Mouse (Mus musculus) spleen, adult 2 months (tissue): ENCODE measurements around the gene Galk1. TPM values are rescaled to one million over a fixed set of nuclear protein-coding genes. Genes with fewer than 3 reads are reported as not detected.

Experiments used
- DNase-seq, 2 experiments: peaks; one replicate each; pipeline versions ENCODE4 v3.0.0 to v3.0.0-alpha.2; 2012 to 2021; ENCODE audit warnings: low spot score in 2 of 2, low read depth in 1 of 2
- H3K27ac ChIP-seq: fragments of 200-500 bp; 2 replicates; pipeline ENCODE4 v1.5.1; 2012; ENCODE audit warnings: low read length, inconsistent platforms; ENCODE audit not compliant: insufficient read depth
- H3K27me3 ChIP-seq: fragments of 200-500 bp; 2 replicates; pipeline ENCODE4 v1.6.1; 2012; ENCODE audit warnings: mild to moderate bottlenecking, moderate library complexity, low read length, inconsistent platforms; ENCODE audit not compliant: control insufficient read depth, insufficient read depth
- H3K36me3 ChIP-seq: fragments of 200-500 bp; 2 replicates; pipeline ENCODE4 v1.6.1; 2012; ENCODE audit warnings: mild to moderate bottlenecking, low read length, inconsistent platforms; ENCODE audit not compliant: control insufficient read depth, insufficient read depth
- H3K4me1 ChIP-seq: fragments of 200-500 bp; 2 replicates; pipeline ENCODE4 v1.6.1; 2011; ENCODE audit warnings: inconsistent platforms; ENCODE audit not compliant: control insufficient read depth, insufficient read depth, insufficient read length
- H3K4me3 ChIP-seq: fragments of 200-500 bp; 2 replicates; pipeline ENCODE4 v1.5.1; 2011; ENCODE audit warnings: mild to moderate bottlenecking, inconsistent platforms; ENCODE audit not compliant: insufficient read depth, insufficient read length; ENCODE audit errors: extremely low read depth
- CTCF ChIP-seq: fragments of 200-500 bp; IDR thresholded peaks from 2 replicates; pipeline ENCODE4 v1.5.1; 2011; ENCODE audit warnings: mild to moderate bottlenecking, inconsistent platforms; ENCODE audit not compliant: insufficient read depth, insufficient read length, insufficient replicate concordance; ENCODE audit errors: extremely low read depth
- POLR2A ChIP-seq: fragments of 200-500 bp; IDR thresholded peaks from 2 replicates; pipeline ENCODE4 v1.6.1; 2011; ENCODE audit warnings: low read depth, low read length, inconsistent platforms
- whole genome bisulfite sequencing: fragments of 180-500 bp; shearing (Covaris S2); methylation state at CpG from one replicate; pipeline ENCODE4 v1.1.7; 2018; 5-methylcytosine and 5-hydroxymethylcytosine counted together
- polyA plus RNA-seq: library from polyadenylated mRNA; depleted of rRNA; stranded (reverse); fragments of >200 nt; gene quantifications from 2 replicates; pipeline ENCODE4 v1.2.3, GENCODE M21; 2012; rRNA removed

The Galk1 gene
- polyA plus RNA-seq, 1 experiment = 30.8 TPM

DNA sequence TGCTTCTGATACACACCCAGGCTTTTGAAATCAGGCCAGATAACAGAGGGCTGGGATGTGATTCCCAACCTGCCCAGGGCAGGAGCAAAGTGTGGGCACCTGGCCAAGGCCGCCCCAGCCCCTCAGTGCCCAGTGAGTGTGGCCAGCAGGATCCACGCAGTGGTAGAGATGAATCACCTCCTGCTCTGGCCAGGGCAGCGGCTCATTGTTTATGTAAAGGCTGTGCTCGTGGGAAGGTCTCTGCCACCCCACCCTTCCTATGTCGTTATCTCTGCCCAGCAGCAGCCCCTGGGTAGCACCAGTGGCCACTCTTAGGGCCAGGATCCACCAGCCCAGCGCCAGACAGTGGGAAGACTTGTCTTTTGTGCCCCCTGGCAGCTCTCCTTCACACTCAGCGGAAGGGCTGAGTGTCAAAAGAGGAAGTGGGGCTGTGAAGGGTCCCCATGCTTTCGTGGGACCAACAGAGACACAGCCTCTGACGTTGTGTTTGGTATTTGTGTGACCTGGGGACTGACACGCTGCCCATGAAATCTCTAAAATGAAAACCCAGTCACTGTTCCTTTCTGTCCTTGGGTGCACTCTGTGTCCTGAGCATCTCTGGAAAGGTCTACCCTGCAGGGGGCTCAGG, 47.4 kb downstream of the Galk1 start:
- no peaks in the 10 kb centered on the region for H3K27me3 ChIP-seq

DNA sequence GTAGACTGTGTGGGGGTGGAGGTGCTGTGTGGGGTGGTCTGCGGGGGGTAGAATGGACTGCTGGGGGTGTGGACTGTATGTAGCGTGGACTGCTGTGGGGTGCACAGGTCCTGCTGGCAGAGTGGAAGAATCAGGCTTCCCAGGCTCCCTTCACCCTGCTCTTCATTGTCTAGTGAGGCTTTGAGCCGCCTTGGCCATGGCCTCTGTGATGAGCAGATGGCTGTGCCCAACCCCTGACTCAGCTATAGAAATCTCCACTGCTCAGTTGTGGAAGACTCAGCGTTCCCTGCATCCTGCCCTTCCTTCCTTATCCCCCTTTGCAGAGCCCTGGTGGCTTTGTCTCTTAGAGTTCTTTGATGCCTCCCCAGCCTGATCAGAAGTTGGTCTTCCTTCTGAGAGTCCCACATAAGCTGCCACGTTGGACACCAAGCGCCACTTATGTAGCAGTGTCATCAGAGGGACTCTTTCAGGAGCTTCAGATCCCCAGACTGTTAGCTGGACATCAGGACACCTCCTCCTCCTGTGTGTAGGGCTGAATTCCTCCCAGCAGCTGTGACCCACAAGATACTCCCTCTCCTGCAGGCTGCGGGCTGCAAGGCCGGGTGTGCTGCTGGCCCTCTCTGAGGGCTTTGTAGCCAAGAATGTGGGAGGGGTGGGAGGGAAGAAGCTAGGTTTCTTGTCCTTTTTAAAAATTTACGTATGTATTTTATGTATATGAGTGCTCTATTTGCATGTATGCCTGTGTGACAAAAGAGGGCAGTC, 49.7 kb downstream of the Galk1 start:
- Histone ChIP-seq H3K36me3 (peaks cover 50% of the 10 kb centered on the region), H3K4me3 (no peak overlapping the region), H3K4me1 (no peaks in the 10 kb centered on the region), H3K27ac (no peak overlapping the region), H3K27me3 (no peaks in the 10 kb centered on the region)
- DNase-seq = no peak
- 95% methylated on average over 9 of the region's 9 CpGs for WGBS
- TF ChIP-seq POLR2A = no peak
- no peak for TF ChIP-seq CTCF

More for the DNA sequence above, 47.4 kb downstream of the Galk1 start:
- Histone ChIP-seq H3K27ac (0 out of 2 replicates have a peak overlapping the region, but pooled peaks have one; percentile 31), H3K4me3 (no peak overlapping the region), H3K4me1 (peaks cover 6% of the 10 kb centered on the region; the same call in 1 of the 2 replicates), H3K36me3 (peaks cover 43% of the 10 kb centered on the region)
- 47% methylated on average over 10 of the region's 10 CpGs for WGBS
- no peak for DNase-seq
- no peak for TF ChIP-seq POLR2A
- no peak for TF ChIP-seq CTCF

DNA sequence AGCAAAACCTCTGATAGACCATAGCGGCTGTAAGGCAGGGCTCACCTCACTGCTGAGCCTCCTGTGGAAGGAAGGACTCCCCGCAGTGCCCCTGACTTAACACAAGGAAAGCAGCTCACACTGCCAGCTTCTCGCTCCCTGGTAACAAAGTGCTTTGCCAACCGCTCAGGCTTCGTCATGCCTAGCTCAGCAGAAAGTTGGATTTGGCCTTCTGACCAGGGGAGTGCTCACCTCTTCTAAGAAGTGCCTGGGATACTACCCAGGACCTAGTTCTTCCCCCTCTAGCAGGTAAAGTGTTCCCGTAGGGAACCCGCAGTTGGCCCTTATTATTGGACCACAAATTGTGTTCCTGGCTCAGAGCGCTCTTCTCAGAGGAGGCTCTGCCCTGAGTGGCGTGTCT, 53.5 kb downstream of the Galk1 start:
- Histone ChIP-seq H3K36me3 (peaks cover 51% of the 10 kb centered on the region), H3K27me3 (no peaks in the 10 kb centered on the region), H3K4me3 (no peak overlapping the region), H3K4me1 (no peaks in the 10 kb centered on the region), H3K27ac (no peak overlapping the region)
- no peak for TF ChIP-seq POLR2A
- no peak for DNase-seq
- WGBS = 96% methylated on average over 9 of the region's 9 CpGs

Other genes starting within 250 kb of the Galk1 start
- gene Tmem94, start 247.3 kb downstream of the Galk1 start, polyA plus RNA-seq = 42.0 and 56.3 TPM in 2 replicates
- 13.2 and 15.9 TPM in 2 replicates for gene Caskin2, start 199.1 kb downstream of the Galk1 start, polyA plus RNA-seq
- gene Tsen54, start 198.0 kb downstream of the Galk1 start, polyA plus RNA-seq = 30.8 and 42.9 TPM in 2 replicates
- gene Llgl2, start 188.7 kb downstream of the Galk1 start, polyA plus RNA-seq = 26.1 and 26.7 TPM in 2 replicates
- 1.6 and 1.7 TPM in 2 replicates for gene Myo15b, start 154.3 kb downstream of the Galk1 start, polyA plus RNA-seq
- gene Smim5, start 112.8 kb downstream of the Galk1 start, polyA plus RNA-seq = 5.7 and 8.0 TPM in 2 replicates
- 0.19 and 0.54 TPM in 2 replicates for gene Smim6, start 100.7 kb downstream of the Galk1 start, polyA plus RNA-seq
- gene Sap30bp, start 79.4 kb downstream of the Galk1 start, polyA plus RNA-seq = 19.9 and 26.7 TPM in 2 replicates
- 28.7 and 32.1 TPM in 2 replicates for gene Recql5, start 79.2 kb downstream of the Galk1 start, polyA plus RNA-seq
- 2.5 and 2.8 TPM in 2 replicates for gene Itgb4, start 38.0 kb downstream of the Galk1 start, polyA plus RNA-seq
- 161 and 200 TPM in 2 replicates for gene H3f3b, start 15.2 kb upstream of the Galk1 start, polyA plus RNA-seq
- gene Unk, start 17.6 kb upstream of the Galk1 start, polyA plus RNA-seq = 37.9 and 64.9 TPM in 2 replicates
- gene Unc13d, start 65.2 kb upstream of the Galk1 start, polyA plus RNA-seq = 49.4 and 65.0 TPM in 2 replicates
- gene Wbp2, start 74.3 kb upstream of the Galk1 start, polyA plus RNA-seq = 135 and 162 TPM in 2 replicates
- gene Trim47, start 114.5 kb upstream of the Galk1 start, polyA plus RNA-seq = 19.4 and 26.1 TPM in 2 replicates
- gene Trim65, start 118.4 kb upstream of the Galk1 start, polyA plus RNA-seq = 23.7 and 26.0 TPM in 2 replicates
- gene Mrpl38, start 126.1 kb upstream of the Galk1 start, polyA plus RNA-seq = 37.3 and 40.3 TPM in 2 replicates
- 13.3 and 14.0 TPM in 2 replicates for gene Fbf1, start 155.4 kb upstream of the Galk1 start, polyA plus RNA-seq
- gene Ten1, start 186.1 kb upstream of the Galk1 start, polyA plus RNA-seq = 18.3 and 24.0 TPM in 2 replicates
- gene Acox1, start 186.3 kb upstream of the Galk1 start, polyA plus RNA-seq = 12.9 TPM in 2 replicates
- 0.07 and 0.18 TPM in 2 replicates for gene Evpl, start 225.4 kb upstream of the Galk1 start, polyA plus RNA-seq